Mouse (Mus musculus) E14TG2a.4 (cell line): ENCODE data around the gene Gpr179.

Experiments
- CTCF ChIP-seq: conservative IDR thresholded peaks from 2 replicates; pipeline ENCODE4 v1.5.1; 2014; ENCODE audit warnings: low read length
- NANOG ChIP-seq: IDR thresholded peaks from 2 replicates; pipeline ENCODE4 v1.6.1; 2014; ENCODE audit warnings: borderline replicate concordance, low read length, mixed read lengths
- POU5F1 ChIP-seq: IDR thresholded peaks from 2 replicates; pipeline ENCODE4 v1.6.1; 2014; ENCODE audit warnings: low read length, borderline replicate concordance

GRCm38 (mm10) chr11:97337363-97337762 lies 14.5 kb downstream of the Gpr179 start:
- TF ChIP-seq CTCF (no peak), NANOG (no peak), POU5F1 (no peak)
